Mouse (Mus musculus) lung, adult 2 months (tissue): ENCODE measurements around the gene Myl3.

Experiments
- CTCF ChIP-seq: fragments of 200-500 bp; IDR thresholded peaks from 2 replicates; pipeline ENCODE4 v1.5.1; 2011; ENCODE audit warnings: mild to moderate bottlenecking, low read length, control low read depth; ENCODE audit not compliant: insufficient read depth
- POLR2A ChIP-seq: fragments of 200-500 bp; IDR thresholded peaks from 2 replicates; pipeline ENCODE4 v1.6.1; 2011; ENCODE audit warnings: low read depth, mild to moderate bottlenecking, control low read depth, low read length, borderline replicate concordance; ENCODE audit errors: extremely low read depth

GRCm38 (mm10) chr9:110753773-110754172 is 12.1 kb downstream of the Myl3 start:
- no peak for TF ChIP-seq CTCF
- no peak for TF ChIP-seq POLR2A
